Mouse (Mus musculus) liver, adult 2 months (tissue): Measurements from ENCODE around the gene Yif1b. TPM values are rescaled to one million over a fixed set of nuclear protein-coding genes. Genes with fewer than 3 reads are reported as not detected.
A peak's percentile ranks its signal among the peaks of the same experiment; 100 is the strongest.

Experiments used
- DNase-seq: peaks from one replicate; pipeline ENCODE4 v3.0.0-alpha.2; 2011; ENCODE audit warnings: low read depth, low spot score; ENCODE audit errors: extremely low read depth
- H3K27ac ChIP-seq: fragments of 200-500 bp; replicated peaks from 2 replicates; pipeline ENCODE4 v1.5.1; 2012; ENCODE audit warnings: low read depth, mild to moderate bottlenecking, control low read depth, inconsistent platforms, low read length; ENCODE audit not compliant: insufficient read depth
- H3K27me3 ChIP-seq: fragments of 200-500 bp; 2 replicates; pipeline ENCODE4 v1.6.1; 2012; ENCODE audit warnings: mild to moderate bottlenecking, moderate library complexity, low read length, inconsistent platforms; ENCODE audit not compliant: control insufficient read depth, insufficient read depth
- H3K36me3 ChIP-seq: fragments of 200-500 bp; 2 replicates; pipeline ENCODE4 v1.6.1; 2012; ENCODE audit warnings: low read length, inconsistent platforms; ENCODE audit not compliant: control insufficient read depth, insufficient read depth
- H3K4me1 ChIP-seq: fragments of 200-500 bp; 2 replicates; pipeline ENCODE4 v1.6.1; 2011; ENCODE audit warnings: low read length; ENCODE audit not compliant: control insufficient read depth, insufficient read depth
- H3K4me3 ChIP-seq: fragments of 200-500 bp; 2 replicates; pipeline ENCODE4 v1.5.1; 2011; ENCODE audit warnings: low read depth, mild to moderate bottlenecking, control low read depth, low read length, moderate library complexity; ENCODE audit not compliant: insufficient read depth
- H3K79me2 ChIP-seq: fragments of 200-500 bp; 2 replicates; pipeline ENCODE4 v1.6.1; 2012; ENCODE audit warnings: inconsistent platforms, mild to moderate bottlenecking, low read length, moderate library complexity; ENCODE audit not compliant: control insufficient read depth, insufficient read depth
- H3K9ac ChIP-seq: fragments of 200-500 bp; 2 replicates; pipeline ENCODE4 v1.6.1; 2012; ENCODE audit warnings: low read depth, mild to moderate bottlenecking, control low read depth, inconsistent platforms, low read length
- CTCF ChIP-seq: fragments of 200-500 bp; IDR thresholded peaks from 2 replicates; pipeline ENCODE4 v1.5.1; 2011; ENCODE audit warnings: low read depth, low read length, control low read depth
- POLR2A ChIP-seq: fragments of 200-500 bp; IDR thresholded peaks from 2 replicates; pipeline ENCODE4 v1.6.1; 2011; ENCODE audit warnings: low read length, control low read depth; ENCODE audit not compliant: insufficient read depth; ENCODE audit errors: extremely low read depth
- WGBS: fragments of 180-500 bp; shearing (Covaris S2); methylation state at CpG from one replicate; pipeline ENCODE4 v1.1.7; 2018; 5-methylcytosine and 5-hydroxymethylcytosine counted together
- polyA plus RNA-seq: library from polyadenylated mRNA; depleted of rRNA; stranded (reverse); fragments of >200 nt; gene quantifications from 2 replicates; pipeline ENCODE4 v1.2.3, GENCODE M21; 2012; rRNA removed
- total RNA-seq: library from RNA; depleted of rRNA; stranded (reverse); fragments of >200 nt; gene quantifications from 2 replicates; pipeline ENCODE4 v1.2.3, GENCODE M21; 2014; rRNA removed

Gene Yif1b
- total and polyA plus RNA-seq, 2 experiments: 40.7 to 132 TPM

DNA sequence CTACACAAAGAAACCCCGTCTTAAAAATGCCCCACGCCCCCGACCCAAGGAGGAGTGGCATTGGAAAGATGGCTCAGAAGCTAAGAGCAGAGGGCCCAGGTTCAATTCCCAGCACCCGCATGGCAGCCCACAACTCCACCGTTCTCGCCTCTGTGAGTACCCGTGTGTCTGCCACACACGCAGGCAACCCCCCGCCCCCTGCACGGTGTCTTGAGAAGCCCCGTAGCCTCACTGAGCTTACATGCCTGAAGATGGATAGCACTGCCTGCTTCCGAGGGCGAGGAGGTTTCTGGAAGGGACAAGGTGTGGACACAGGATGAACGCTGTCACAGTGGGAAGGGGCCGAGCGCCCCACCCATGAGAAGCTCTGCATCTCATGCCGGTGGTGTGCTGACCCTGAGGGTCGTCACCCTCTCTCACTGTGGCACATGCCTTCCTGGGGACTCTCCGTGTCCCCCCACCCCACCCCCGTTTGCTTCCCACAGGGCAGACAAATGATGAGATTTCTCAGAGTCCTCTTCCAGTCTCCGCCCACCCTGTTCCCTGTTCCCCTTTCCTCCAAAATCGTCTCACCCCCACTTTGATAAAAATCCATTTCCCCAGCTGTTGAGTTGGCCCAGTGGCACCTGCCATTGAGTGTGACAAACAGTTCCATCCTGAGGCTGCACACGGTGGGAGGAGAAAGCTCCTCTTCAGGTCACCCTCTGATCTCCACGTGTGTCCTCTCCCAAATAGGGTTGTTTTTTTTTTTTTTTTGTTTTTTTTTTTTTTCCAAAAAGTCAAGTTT is 57.9 kb downstream of the Yif1b start:
- Histone ChIP-seq H3K4me3 (no peak overlapping the region), H3K36me3 (no peaks in the 10 kb centered on the region), H3K9ac (no peak overlapping the region), H3K27me3 (no peaks in the 10 kb centered on the region), H3K79me2 (no peaks in the 10 kb centered on the region), H3K27ac (no peak overlapping the region), H3K4me1 (peaks cover 2% of the 10 kb centered on the region; the same call in 1 of the 2 replicates)
- no peak for DNase-seq
- 78% methylated on average over 24 of the region's 24 CpGs for WGBS
- TF ChIP-seq CTCF (no peak), POLR2A (no peak)

DNA sequence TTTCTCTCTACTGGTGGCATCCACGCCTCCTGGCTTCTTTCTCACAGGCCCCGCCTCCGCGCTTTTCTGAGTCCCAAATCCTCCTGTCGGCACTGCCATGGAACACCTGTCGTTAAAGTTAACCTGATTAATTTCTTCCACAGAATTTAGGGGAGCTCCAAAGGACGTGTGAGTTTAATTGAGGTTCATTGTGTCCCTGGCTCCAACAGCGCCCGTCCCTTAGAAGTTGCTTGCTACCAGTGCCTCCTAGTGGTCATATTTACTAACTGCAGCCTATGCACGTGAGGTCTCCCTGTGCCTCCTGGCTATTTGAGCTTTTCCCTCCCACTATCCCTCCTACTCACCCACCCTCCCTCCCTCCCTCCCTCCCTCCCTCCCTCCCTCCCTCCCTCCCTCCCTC is 58.9 kb downstream of the Yif1b start:
- peak; percentile 64 for DNase-seq
- 16% methylated on average over 10 of the region's 10 CpGs for WGBS
- Histone ChIP-seq H3K36me3 (no peaks in the 10 kb centered on the region), H3K79me2 (no peaks in the 10 kb centered on the region), H3K27ac (no peak overlapping the region), H3K4me1 (no peaks in the 10 kb centered on the region), H3K4me3 (no peak overlapping the region), H3K9ac (no peak overlapping the region), H3K27me3 (no peaks in the 10 kb centered on the region)
- no peak for TF ChIP-seq POLR2A
- peak; percentile 80 for TF ChIP-seq CTCF

Other genes starting within 250 kb of the Yif1b start
- 0.07 and 0.46 TPM in 2 replicates for gene Ryr1, start 113.2 kb upstream of the Yif1b start, total RNA-seq
- gene Ryr1, start 113.2 kb upstream of the Yif1b start, polyA plus RNA-seq: 0.01 TPM in 2 replicates
- under 0.01 and 0.07 TPM in 2 replicates for gene Rasgrp4, start 103.5 kb upstream of the Yif1b start, total RNA-seq
- gene Rasgrp4, start 103.5 kb upstream of the Yif1b start, polyA plus RNA-seq: 0.41 and 0.69 TPM in 2 replicates
- gene Fam98c, start 82.1 kb upstream of the Yif1b start, total RNA-seq: 5.1 and 5.4 TPM in 2 replicates
- 12.5 and 19.3 TPM in 2 replicates for gene Fam98c, start 82.1 kb upstream of the Yif1b start, polyA plus RNA-seq
- 0.07 TPM in 1 of 2 replicates, not detected in the other for gene Ggn, start 68.1 kb upstream of the Yif1b start, total RNA-seq
- gene Ggn, start 68.1 kb upstream of the Yif1b start, polyA plus RNA-seq: 0.18 TPM in 1 of 2 replicates, not detected in the other
- 0.18 and 0.20 TPM in 2 replicates for gene Spred3, start 67.9 kb upstream of the Yif1b start, total RNA-seq
- gene Spred3, start 67.9 kb upstream of the Yif1b start, polyA plus RNA-seq: 0.35 and 0.40 TPM in 2 replicates
- 195 and 217 TPM in 2 replicates for gene Psmd8, start 57.6 kb upstream of the Yif1b start, total RNA-seq
- gene Psmd8, start 57.6 kb upstream of the Yif1b start, polyA plus RNA-seq: 119 and 132 TPM in 2 replicates
- gene Catsperg1, start 24.3 kb upstream of the Yif1b start, total RNA-seq: 0.27 and 0.28 TPM in 2 replicates
- 0.12 and 0.24 TPM in 2 replicates for gene Catsperg1, start 24.3 kb upstream of the Yif1b start, polyA plus RNA-seq
- gene Kcnk6, start 5.8 kb upstream of the Yif1b start, total RNA-seq: 1.7 and 2.0 TPM in 2 replicates
- gene Kcnk6, start 5.8 kb upstream of the Yif1b start, polyA plus RNA-seq: 3.3 and 5.3 TPM in 2 replicates
- 2.3 and 6.9 TPM in 2 replicates for gene 2200002D01Rik, start 10.1 kb downstream of the Yif1b start, total RNA-seq
- 5.2 and 7.4 TPM in 2 replicates for gene 2200002D01Rik, start 10.1 kb downstream of the Yif1b start, polyA plus RNA-seq
- 24.8 and 28.9 TPM in 2 replicates for gene Spint2, start 43.6 kb downstream of the Yif1b start, total RNA-seq
- 120 and 133 TPM in 2 replicates for gene Spint2, start 43.6 kb downstream of the Yif1b start, polyA plus RNA-seq
- gene Ppp1r14a, start 51.0 kb downstream of the Yif1b start, total RNA-seq: 1.0 and 1.7 TPM in 2 replicates
- gene Ppp1r14a, start 51.0 kb downstream of the Yif1b start, polyA plus RNA-seq: 5.0 and 11.3 TPM in 2 replicates
- gene Dpf1, start 65.6 kb downstream of the Yif1b start, total RNA-seq: 0.13 TPM in 1 of 2 replicates, not detected in the other
- 0.05 and 0.28 TPM in 2 replicates for gene Dpf1, start 65.6 kb downstream of the Yif1b start, polyA plus RNA-seq